Mouse (Mus musculus): ENCODE results near the gene Ramp3. TPM values are rescaled to one million over a fixed set of nuclear protein-coding genes. Genes with fewer than 3 reads are reported as not detected.

Ramp3 gene
- polyA plus RNA-seq, 1 experiment: 2.4 TPM

- TF ChIP-seq POLR2A (IDR thresholded peaks at IDR 0.05; ENCODE audit: low read depth, low read length) (no peak; the same call in 1 of the 2 replicates), CTCF (IDR thresholded peaks at IDR 0.05; ENCODE audit: extremely low read depth, insufficient read depth, insufficient read length, insufficient replicate concordance) (no peak)
- Histone ChIP-seq H3K27ac (ENCODE audit: insufficient read depth, low read length) (peak overlapping the region; percentile 83), H3K4me1 (ENCODE audit: control insufficient read depth, insufficient read depth, insufficient read length) (peaks cover 17% of the 10 kb centered on the region), H3K36me3 (ENCODE audit: control insufficient read depth, insufficient read depth, low read length) (peaks cover 12% of the 10 kb centered on the region), H3K4me3 (ENCODE audit: extremely low read depth, insufficient read depth, insufficient read length) (peak overlapping the region; percentile 5; the same call in 1 of the 2 replicates), H3K27me3 (ENCODE audit: control insufficient read depth, insufficient read depth, low read length) (no peaks in the 10 kb centered on the region)
- DNase-seq (ENCODE audit: low read depth in 1 of 2, low spot score in 2 of 2): peak; percentile 57 to 69
- WGBS: 11% methylated on average over 4 of the region's 4 CpGs
Observed at GRCm38 (mm10) chr11:6627731-6628130, 30.6 kb upstream of the Ramp3 start.

DNA sequence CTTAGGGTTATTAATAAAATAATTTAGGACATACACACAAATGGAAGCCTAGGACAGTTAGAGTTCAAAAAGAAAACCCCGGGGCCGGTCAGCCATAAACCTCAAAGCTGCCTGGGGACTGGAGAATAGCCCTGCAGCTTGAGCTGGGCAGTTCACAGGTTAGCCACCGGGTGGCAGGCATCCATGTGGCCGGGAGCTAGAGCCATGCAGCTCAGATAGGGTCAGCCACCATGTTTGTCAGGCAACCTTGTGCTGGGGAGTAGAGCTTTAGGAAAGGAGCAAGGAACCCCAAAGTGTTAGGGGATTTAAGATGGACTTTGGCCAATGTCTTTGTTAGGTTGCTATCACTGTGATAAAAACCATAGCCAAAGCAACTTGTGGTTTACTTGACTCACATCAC, 29.8 kb upstream of the Ramp3 start:
- H3K4me3 ChIP-seq (ENCODE audit: extremely low read depth, insufficient read depth, insufficient read length): no peak overlapping the region
- peaks cover 8% of the 10 kb centered on the region for H3K36me3 ChIP-seq (ENCODE audit: control insufficient read depth, insufficient read depth, low read length)
- peak in 1 of 2 experiments; percentile 67 for DNase-seq (ENCODE audit: low read depth in 1 of 2, low spot score in 2 of 2)
- 17% methylated on average over 4 of the region's 4 CpGs for WGBS
- peak; percentile 61; the same call in 1 of the 2 replicates for TF ChIP-seq CTCF (IDR thresholded peaks at IDR 0.05; ENCODE audit: extremely low read depth, insufficient read depth, insufficient read length, insufficient replicate concordance)
- no peak for TF ChIP-seq POLR2A (IDR thresholded peaks at IDR 0.05; ENCODE audit: low read depth, low read length)
- peaks cover 17% of the 10 kb centered on the region for H3K4me1 ChIP-seq (ENCODE audit: control insufficient read depth, insufficient read depth, insufficient read length)
- 0 out of 2 replicates have a peak, but pooled peaks cover 1% of the 10 kb centered on the region for H3K27me3 ChIP-seq (ENCODE audit: control insufficient read depth, insufficient read depth, low read length)
- H3K27ac ChIP-seq (ENCODE audit: insufficient read depth, low read length): no peak overlapping the region

DNA sequence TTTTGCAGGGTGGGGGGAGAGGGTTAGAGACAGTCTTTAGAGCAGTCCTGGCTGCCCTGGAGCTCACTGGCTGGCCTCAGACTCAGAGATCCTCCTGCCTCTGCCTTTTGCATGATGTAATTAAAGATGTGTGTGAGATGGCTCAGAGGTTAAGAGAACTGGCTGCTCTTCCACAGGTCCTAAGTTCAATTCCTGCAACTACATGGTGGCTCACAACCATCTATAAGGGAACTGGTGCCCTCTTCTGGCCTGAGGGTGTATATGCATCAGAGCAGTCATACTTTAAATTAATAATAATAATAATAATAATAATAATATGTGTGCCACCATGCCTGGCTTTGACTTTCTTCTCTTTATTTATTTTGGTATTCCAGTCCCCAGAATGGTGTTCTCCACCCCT, 28.7 kb upstream of the Ramp3 start:
- Histone ChIP-seq H3K4me1 (ENCODE audit: control insufficient read depth, insufficient read depth, insufficient read length) (peaks cover 17% of the 10 kb centered on the region), H3K27ac (ENCODE audit: insufficient read depth, low read length) (no peak overlapping the region), H3K4me3 (ENCODE audit: extremely low read depth, insufficient read depth, insufficient read length) (no peak overlapping the region), H3K27me3 (ENCODE audit: control insufficient read depth, insufficient read depth, low read length) (0 out of 2 replicates have a peak, but pooled peaks cover 1% of the 10 kb centered on the region), H3K36me3 (ENCODE audit: control insufficient read depth, insufficient read depth, low read length) (no peaks in the 10 kb centered on the region)
- TF ChIP-seq CTCF (IDR thresholded peaks at IDR 0.05; ENCODE audit: extremely low read depth, insufficient read depth, insufficient read length, insufficient replicate concordance) (peak; percentile 21; the same call in 1 of the 2 replicates), POLR2A (IDR thresholded peaks at IDR 0.05; ENCODE audit: low read depth, low read length) (no peak)
- peak in 1 of 2 experiments; percentile 36 for DNase-seq (ENCODE audit: low read depth in 1 of 2, low spot score in 2 of 2)

DNA sequence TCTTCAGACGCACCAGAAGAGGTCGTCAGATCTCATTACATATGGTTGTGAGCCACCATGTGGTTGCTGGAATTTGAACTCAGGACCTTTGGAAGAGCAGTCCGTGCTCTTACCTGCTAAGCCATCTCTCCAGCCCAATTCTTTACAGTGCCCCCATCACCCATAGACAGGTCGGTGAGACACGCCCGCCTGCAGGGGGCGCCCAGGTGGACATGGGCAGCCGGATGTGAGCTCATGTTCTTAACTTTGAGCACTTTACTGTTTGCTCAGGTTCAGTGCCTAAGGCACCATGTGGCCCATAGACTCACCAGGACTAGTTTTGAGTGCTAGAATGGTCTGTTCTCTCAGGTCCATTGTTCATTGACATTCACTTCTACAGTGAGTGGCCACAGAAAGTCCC, 22.2 kb upstream of the Ramp3 start:
- H3K27ac ChIP-seq (ENCODE audit: insufficient read depth, low read length): no peak overlapping the region
- H3K27me3 ChIP-seq (ENCODE audit: control insufficient read depth, insufficient read depth, low read length): 0 out of 2 replicates have a peak, but pooled peaks cover 1% of the 10 kb centered on the region
- H3K4me3 ChIP-seq (ENCODE audit: extremely low read depth, insufficient read depth, insufficient read length): no peak overlapping the region
- TF ChIP-seq POLR2A (IDR thresholded peaks at IDR 0.05; ENCODE audit: low read depth, low read length) (no peak), CTCF (IDR thresholded peaks at IDR 0.05; ENCODE audit: extremely low read depth, insufficient read depth, insufficient read length, insufficient replicate concordance) (peak; percentile 13; the same call in 1 of the 2 replicates)
- 81% methylated on average over 8 of the region's 8 CpGs for WGBS
- DNase-seq (ENCODE audit: low read depth in 1 of 2, low spot score in 2 of 2): no peak
- no peaks in the 10 kb centered on the region for H3K4me1 ChIP-seq (ENCODE audit: control insufficient read depth, insufficient read depth, insufficient read length)
- no peaks in the 10 kb centered on the region for H3K36me3 ChIP-seq (ENCODE audit: control insufficient read depth, insufficient read depth, low read length)

DNA sequence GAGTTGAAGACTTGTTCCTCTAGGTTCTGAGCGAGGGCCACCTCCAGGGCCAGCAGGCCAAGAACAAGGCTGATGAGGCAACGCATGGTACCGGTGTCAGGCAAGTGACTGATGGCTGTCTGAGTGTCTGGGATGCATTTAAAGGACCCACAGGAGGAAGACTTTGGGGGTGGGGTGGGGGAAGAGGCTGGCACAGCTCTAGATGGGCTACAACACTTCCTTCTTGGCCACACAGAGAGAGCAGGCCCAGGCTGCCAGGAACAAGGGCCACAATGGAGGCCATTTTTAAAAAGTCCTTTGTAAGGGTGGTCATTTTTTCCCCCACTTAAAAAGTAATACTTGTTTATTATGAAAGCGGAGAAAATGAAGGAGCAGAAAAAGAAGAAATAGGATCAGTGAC, 19.8 kb upstream of the Ramp3 start, which contains the start of gene Wap:
Wap (minus strand) TSS at position 101 of the 400 bp plus-strand sequence.
- no peak for DNase-seq (ENCODE audit: low read depth in 1 of 2, low spot score in 2 of 2)
- 94% methylated on average over 4 of the region's 4 CpGs for WGBS

GRCm38 (mm10) chr11:6639072-6639471, 19.2 kb upstream of the Ramp3 start:
- H3K4me3 ChIP-seq (ENCODE audit: extremely low read depth, insufficient read depth, insufficient read length): no peak overlapping the region
- H3K4me1 ChIP-seq (ENCODE audit: control insufficient read depth, insufficient read depth, insufficient read length): no peaks in the 10 kb centered on the region
- no peaks in the 10 kb centered on the region for H3K36me3 ChIP-seq (ENCODE audit: control insufficient read depth, insufficient read depth, low read length)
- no peak overlapping the region for H3K27ac ChIP-seq (ENCODE audit: insufficient read depth, low read length)
- no peak for DNase-seq (ENCODE audit: low read depth in 1 of 2, low spot score in 2 of 2)
- no peaks in the 10 kb centered on the region for H3K27me3 ChIP-seq (ENCODE audit: control insufficient read depth, insufficient read depth, low read length)
- TF ChIP-seq POLR2A (IDR thresholded peaks at IDR 0.05; ENCODE audit: low read depth, low read length) (no peak), CTCF (IDR thresholded peaks at IDR 0.05; ENCODE audit: extremely low read depth, insufficient read depth, insufficient read length, insufficient replicate concordance) (no peak)
- 68% methylated on average over 6 of the region's 6 CpGs for WGBS

More for the DNA sequence above, 19.8 kb upstream of the Ramp3 start, which contains the start of gene Wap:
- Histone ChIP-seq H3K36me3 (ENCODE audit: control insufficient read depth, insufficient read depth, low read length) (no peaks in the 10 kb centered on the region), H3K4me1 (ENCODE audit: control insufficient read depth, insufficient read depth, insufficient read length) (no peaks in the 10 kb centered on the region), H3K27me3 (ENCODE audit: control insufficient read depth, insufficient read depth, low read length) (0 out of 2 replicates have a peak, but pooled peaks cover under 1% of the 10 kb centered on the region), H3K4me3 (ENCODE audit: extremely low read depth, insufficient read depth, insufficient read length) (no peak within 1 kb of the TSS), H3K27ac (ENCODE audit: insufficient read depth, low read length) (no peak within 1 kb of the TSS)
- no peak for TF ChIP-seq CTCF (IDR thresholded peaks at IDR 0.05; ENCODE audit: extremely low read depth, insufficient read depth, insufficient read length, insufficient replicate concordance)
- no peak for TF ChIP-seq POLR2A (IDR thresholded peaks at IDR 0.05; ENCODE audit: low read depth, low read length)

DNA sequence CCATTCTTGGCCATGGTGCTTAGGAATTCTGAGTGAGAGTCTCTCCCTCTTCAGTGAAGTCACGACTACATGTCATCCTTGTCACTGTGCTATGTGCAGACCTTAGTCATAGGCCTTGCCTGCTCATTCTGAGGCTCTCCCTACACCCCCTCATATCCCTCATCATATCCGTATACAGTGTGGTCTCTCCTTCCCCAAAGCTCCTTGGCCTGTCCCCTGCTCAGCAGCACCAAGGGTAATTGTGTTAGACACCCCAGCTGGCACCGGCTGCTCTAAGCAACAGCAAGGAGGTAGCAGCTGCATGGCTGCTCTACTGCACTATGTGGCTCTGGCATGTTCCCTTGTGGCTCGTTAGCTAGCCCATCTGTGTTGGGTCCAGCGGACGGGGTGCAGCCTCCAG, 13.8 kb upstream of the Ramp3 start:
- H3K4me3 ChIP-seq (ENCODE audit: extremely low read depth, insufficient read depth, insufficient read length): no peak overlapping the region
- no peaks in the 10 kb centered on the region for H3K4me1 ChIP-seq (ENCODE audit: control insufficient read depth, insufficient read depth, insufficient read length)
- WGBS: 77% methylated on average over 6 of the region's 6 CpGs
- H3K27ac ChIP-seq (ENCODE audit: insufficient read depth, low read length): no peak overlapping the region
- no peaks in the 10 kb centered on the region for H3K36me3 ChIP-seq (ENCODE audit: control insufficient read depth, insufficient read depth, low read length)
- H3K27me3 ChIP-seq (ENCODE audit: control insufficient read depth, insufficient read depth, low read length): no peaks in the 10 kb centered on the region
- TF ChIP-seq POLR2A (IDR thresholded peaks at IDR 0.05; ENCODE audit: low read depth, low read length) (no peak), CTCF (IDR thresholded peaks at IDR 0.05; ENCODE audit: extremely low read depth, insufficient read depth, insufficient read length, insufficient replicate concordance) (no peak)
- no peak for DNase-seq (ENCODE audit: low read depth in 1 of 2, low spot score in 2 of 2)
